Mouse (Mus musculus): ENCODE measurements at regions not wholly inside any gene's neighbourhood (a gene's known extent, or its start where the extent isn't known, plus 50 kb on each side); places are given as distances from the start of the nearest gene placed in this dataset.

DNA sequence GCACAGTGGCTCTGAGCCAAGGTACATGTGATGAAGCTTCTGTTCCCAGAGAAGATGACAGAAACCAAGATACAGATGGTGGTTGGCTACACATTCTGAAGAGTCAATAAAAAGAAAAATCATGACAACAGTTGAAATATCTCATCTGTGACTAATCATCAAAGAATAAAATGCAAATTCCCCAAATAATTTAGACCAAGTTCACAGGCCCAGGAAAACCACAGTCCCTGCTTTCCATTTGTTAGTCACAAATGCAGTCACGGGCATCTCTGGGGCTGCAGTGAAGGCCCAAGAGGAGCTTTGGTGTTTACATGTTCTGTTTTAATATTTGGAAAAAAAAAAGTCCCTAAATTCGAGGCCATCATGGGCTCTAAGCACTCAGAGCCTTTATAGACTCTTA, 142.1 kb upstream of the Cachd1 start:
- TF ChIP-seq CTCF (IDR thresholded peaks at IDR 0.05; ENCODE audit: low read depth) (no peak), EP300 (IDR thresholded peaks at IDR 0.05; ENCODE audit: low read depth) (no peak)

Data from liver, embryonic 14.5 days (tissue).